Mouse (Mus musculus) CD8-positive naive resting alpha-beta T cell, adult 2 months (primary cell): ENCODE results near the gene Hist1h2bb.
"Not testable (repeated sequence)": the region's sequence is repeated elsewhere in the genome, so short reads cannot be mapped to it uniquely, and the experiment has no call there.

Experiments
- DNase-seq, 2 experiments: peaks; one replicate each; pipeline ENCODE4 v3.0.0; 2022; ENCODE audit warnings: low read depth in 2 of 2, low spot score in 2 of 2

Hist1h2bb gene

GRCm38 (mm10) chr13:23763586-23764323 lies 17.2 kb downstream of the Hist1h2bb start, which contains the start of gene Hist1h1a:
Gene Hist1h1a, plus strand, starts transcription at chr13:23763666.
- peak; percentile 67 to 76 for DNase-seq

- DNase-seq: no peak
Measured at GRCm38 (mm10) chr13:23764324-23765171, 18.0 kb downstream of the Hist1h2bb start.

- DNase-seq: no peak
Measured at GRCm38 (mm10) chr13:23765172-23765513, 18.6 kb downstream of the Hist1h2bb start.

- no peak for DNase-seq
Measured at GRCm38 (mm10) chr13:23766772-23767171, 20.2 kb downstream of the Hist1h2bb start.

GRCm38 (mm10) chr13:23768834-23769397 lies 22.4 kb downstream of the Hist1h2bb start:
- no peak for DNase-seq

GRCm38 (mm10) chr13:23769613-23770012 lies 23.1 kb downstream of the Hist1h2bb start, which contains the start of gene Trim38:
Gene Trim38, plus strand, starts transcription at chr13:23769913.
- DNase-seq: not testable (repeated sequence)

- no peak for DNase-seq
Measured at GRCm38 (mm10) chr13:23772561-23773313, 26.2 kb downstream of the Hist1h2bb start.

GRCm38 (mm10) chr13:23778339-23778738 lies 31.8 kb downstream of the Hist1h2bb start:
- no peak for DNase-seq

- no peak for DNase-seq
Measured at GRCm38 (mm10) chr13:23779025-23779424, 32.5 kb downstream of the Hist1h2bb start.

GRCm38 (mm10) chr13:23792520-23792919 lies 46.0 kb downstream of the Hist1h2bb start:
- DNase-seq: peak; percentile 8 to 47
